9 mouse cellular contexts compared by ENCODE assay signal in genomic region chr1:128875289-128875688, GRCm38 (mm10).
A peak's percentile ranks its signal among the peaks of the same experiment; 100 is the strongest.
DNase-seq lines count a peak whose midpoint lies in the region; ATAC-seq and TF ChIP-seq lines count a peak whose summit lies in the region.
"Had no signal": no experiment of that assay in that cellular context is flagged by ENCODE, and none has a peak within 500 bp of the region (broad histone marks: within the 10 kb centered on the region; RNA-seq: fewer than 3 reads in every experiment).

No protein-coding gene starts in this region.

- no peak overlapping the region for H3K4me3 ChIP-seq in cerebellum, adult 2 months (replicated peaks; ENCODE audit: insufficient read depth, low read depth, low read length)
- H3K4me3 ChIP-seq in embryonic facial prominence, embryonic 14.5 days (ENCODE audit: low read depth, low read length) = no peak overlapping the region
- H3K4me3 ChIP-seq: liver, embryonic 15.5 days had no signal

- TF ChIP-seq POLR2A in cerebellum, adult 2 months (IDR thresholded peaks at IDR 0.05; ENCODE audit: borderline replicate concordance, insufficient read depth, low read length) = no peak

- H3K27ac ChIP-seq in cerebellum, adult 2 months (ENCODE audit: insufficient read depth, low read length) = no peak overlapping the region
- H3K27ac ChIP-seq in embryonic facial prominence, embryonic 14.5 days (replicated peaks; ENCODE audit: low read depth, low read length) = no peak overlapping the region
- H3K27ac ChIP-seq: liver, embryonic 15.5 days had no signal

- peak; percentile 45; the same call in 1 of the 2 replicates for ATAC-seq in embryonic facial prominence, embryonic 14.5 days (ENCODE audit: low read depth)

- no peaks in the 10 kb centered on the region for H3K27me3 ChIP-seq in cerebellum, adult 2 months (ENCODE audit: control insufficient read depth, insufficient read depth, low read length)
- no peaks in the 10 kb centered on the region for H3K27me3 ChIP-seq in embryonic facial prominence, embryonic 14.5 days (replicated peaks; ENCODE audit: control insufficient read depth, insufficient read depth, low read length)
- H3K27me3 ChIP-seq: liver, embryonic 15.5 days had no signal

- no peaks in the 10 kb centered on the region for H3K4me1 ChIP-seq in cerebellum, adult 2 months (ENCODE audit: control insufficient read depth, insufficient read depth, low read length)
- H3K4me1 ChIP-seq in embryonic facial prominence, embryonic 14.5 days (ENCODE audit: control insufficient read depth, insufficient read depth, low read length) = no peaks in the 10 kb centered on the region
- H3K4me1 ChIP-seq: liver, embryonic 15.5 days had no signal

- H3K9me3 ChIP-seq in embryonic facial prominence, embryonic 14.5 days (ENCODE audit: control insufficient read depth, low read length) = no peaks in the 10 kb centered on the region
- H3K9me3 ChIP-seq: liver, embryonic 15.5 days had no signal

- peak; percentile 4 to 27 for DNase-seq in cerebellum, adult 2 months
- no peak for DNase-seq in cerebellum, adult 11-12 months
- DNase-seq in urinary bladder, postnatal 14 days (ENCODE audit: low spot score) = peak; percentile 18
- DNase-seq in urinary bladder, postnatal 10 days (ENCODE audit: low spot score) = no peak
- DNase-seq in embryonic facial prominence, embryonic 14.5 days (ENCODE audit: low spot score) = peak; percentile 58
- peak; percentile 31 for DNase-seq in kidney, adult 9 months
- DNase-seq in lung, postnatal 36 days = peak; percentile 39
- peak; percentile 9 for DNase-seq in skeletal muscle tissue, adult 2 months (ENCODE audit: low read depth, low spot score)

- H3K9ac ChIP-seq in embryonic facial prominence, embryonic 14.5 days (ENCODE audit: low read depth, low read length) = no peak overlapping the region
- H3K9ac ChIP-seq: liver, embryonic 15.5 days had no signal

- H3K4me2 ChIP-seq in embryonic facial prominence, embryonic 14.5 days (ENCODE audit: low read depth, low read length) = no peak overlapping the region
- H3K4me2 ChIP-seq: liver, embryonic 15.5 days had no signal

- TF ChIP-seq CTCF in cerebellum, adult 2 months (IDR thresholded peaks at IDR 0.05; ENCODE audit: borderline replicate concordance, insufficient read depth, low read depth, low read length) = peak; percentile 79

- H3K36me3 ChIP-seq in embryonic facial prominence, embryonic 14.5 days (ENCODE audit: control insufficient read depth, insufficient read depth, low read length) = no peaks in the 10 kb centered on the region
- H3K36me3 ChIP-seq: liver, embryonic 15.5 days had no signal

- WGBS in cerebellum, adult 2 months = 11% methylated on average over 8 of the region's 8 CpGs
- WGBS in embryonic facial prominence, embryonic 14.5 days = 6% methylated on average over 8 of the region's 8 CpGs

Comparison
In these comparisons a context has a peak if more than half of its experiments do, and no peak if none do; other contexts are left out.
1. DNase-seq: peak in cerebellum, adult 2 months (2 of 2), urinary bladder, postnatal 14 days (single experiment), embryonic facial prominence, embryonic 14.5 days (single experiment), kidney, adult 9 months (single experiment), lung, postnatal 36 days (single experiment) and skeletal muscle tissue, adult 2 months (single experiment); none in cerebellum, adult 11-12 months (single experiment) and urinary bladder, postnatal 10 days (single experiment).